Mouse (Mus musculus) E14TG2a.4 (cell line): Measurements from ENCODE around the gene Anapc1.
"Not testable (repeated sequence)": the region's sequence is repeated elsewhere in the genome, so short reads cannot be mapped to it uniquely, and the experiment has no call there.

Experiments used
- H3K27me3 ChIP-seq: 2 replicates; pipeline ENCODE4 v1.6.1; 2014; ENCODE audit warnings: low read length, control low read depth; ENCODE audit not compliant: insufficient read depth
- H3K36me3 ChIP-seq: 2 replicates; pipeline ENCODE4 v1.6.1; 2014; ENCODE audit warnings: low read length, control low read depth; ENCODE audit not compliant: insufficient read depth
- H3K4me1 ChIP-seq: replicated peaks from 2 replicates; pipeline ENCODE4 v1.6.1; 2014; ENCODE audit warnings: low read depth, low read length, control low read depth
- H3K4me3 ChIP-seq: replicated peaks from 2 replicates; pipeline ENCODE4 v1.5.1; 2014; ENCODE audit warnings: mild to moderate bottlenecking, low read length
- H3K9me3 ChIP-seq: 2 replicates; pipeline ENCODE4 v1.6.1; 2014; ENCODE audit warnings: low read length, control low read depth
- CTCF ChIP-seq: conservative IDR thresholded peaks from 2 replicates; pipeline ENCODE4 v1.5.1; 2014; ENCODE audit warnings: low read length
- NANOG ChIP-seq: IDR thresholded peaks from 2 replicates; pipeline ENCODE4 v1.6.1; 2014; ENCODE audit warnings: borderline replicate concordance, low read length, mixed read lengths
- POU5F1 ChIP-seq: IDR thresholded peaks from 2 replicates; pipeline ENCODE4 v1.6.1; 2014; ENCODE audit warnings: low read length, borderline replicate concordance

The Anapc1 gene

GRCm38 (mm10) chr2:128699201-128699885 is 12.2 kb upstream of the Anapc1 start:
- H3K4me3 ChIP-seq, result peak overlapping the region; percentile 90
- H3K9me3 ChIP-seq, result no peaks in the 10 kb centered on the region
- H3K36me3 ChIP-seq, result no peaks in the 10 kb centered on the region
- peaks cover 18% of the 10 kb centered on the region for H3K27me3 ChIP-seq
- H3K4me1 ChIP-seq, result peaks cover 15% of the 10 kb centered on the region
- TF ChIP-seq CTCF (no peak), NANOG (no peak), POU5F1 (no peak)

GRCm38 (mm10) chr2:128698693-128699181 is 11.5 kb upstream of the Anapc1 start, which contains the start of gene Mertk:
TSS of gene Mertk (plus strand) at chr2:128698956.
- Histone ChIP-seq H3K4me3 (peak within 1 kb of the TSS; percentile 90), H3K4me1 (peaks cover 15% of the 10 kb centered on the region), H3K27me3 (peaks cover 18% of the 10 kb centered on the region), H3K9me3 (no peaks in the 10 kb centered on the region), H3K36me3 (no peaks in the 10 kb centered on the region)
- TF ChIP-seq CTCF (no peak), POU5F1 (no peak), NANOG (no peak)

- Histone ChIP-seq H3K9me3 (no peaks in the 10 kb centered on the region), H3K4me3 (peak overlapping the region; percentile 90), H3K36me3 (no peaks in the 10 kb centered on the region), H3K4me1 (peaks cover 17% of the 10 kb centered on the region), H3K27me3 (peaks cover 18% of the 10 kb centered on the region)
- no peak for TF ChIP-seq NANOG
- TF ChIP-seq CTCF, result peak; percentile 17
Measured at GRCm38 (mm10) chr2:128698140-128698692, 11.0 kb upstream of the Anapc1 start.

- H3K4me3 ChIP-seq, result peak overlapping the region; percentile 90
- H3K27me3 ChIP-seq, result peaks cover 18% of the 10 kb centered on the region
- no peaks in the 10 kb centered on the region for H3K9me3 ChIP-seq
- no peak for TF ChIP-seq POU5F1
- TF ChIP-seq NANOG, result no peak
- no peak for TF ChIP-seq CTCF
- peaks cover 23% of the 10 kb centered on the region for H3K4me1 ChIP-seq
- H3K36me3 ChIP-seq, result no peaks in the 10 kb centered on the region
Measured at GRCm38 (mm10) chr2:128697566-128697965, 10.4 kb upstream of the Anapc1 start.

- H3K9me3 ChIP-seq, result no peaks in the 10 kb centered on the region
- no peak overlapping the region for H3K4me3 ChIP-seq
- peaks cover 18% of the 10 kb centered on the region for H3K27me3 ChIP-seq
- peaks cover 28% of the 10 kb centered on the region for H3K4me1 ChIP-seq
- no peaks in the 10 kb centered on the region for H3K36me3 ChIP-seq
- no peak for TF ChIP-seq NANOG
- no peak for TF ChIP-seq POU5F1
- no peak for TF ChIP-seq CTCF
Measured at GRCm38 (mm10) chr2:128697047-128697446, 9.9 kb upstream of the Anapc1 start.

GRCm38 (mm10) chr2:128696426-128696825 is 9.2 kb upstream of the Anapc1 start:
- peaks cover 29% of the 10 kb centered on the region for H3K4me1 ChIP-seq

GRCm38 (mm10) chr2:128694548-128694947 is 7.4 kb upstream of the Anapc1 start:
- Histone ChIP-seq H3K4me3 (no peak overlapping the region), H3K36me3 (no peaks in the 10 kb centered on the region), H3K4me1 (peaks cover 27% of the 10 kb centered on the region), H3K9me3 (no peaks in the 10 kb centered on the region), H3K27me3 (peaks cover 7% of the 10 kb centered on the region)
- TF ChIP-seq CTCF, result peak; percentile 20; the same call in 1 of the 2 replicates
- TF ChIP-seq POU5F1, result no peak

More at GRCm38 (mm10) chr2:128696426-128696825, 9.2 kb upstream of the Anapc1 start:
- TF ChIP-seq NANOG (no peak), POU5F1 (no peak), CTCF (no peak)
- peaks cover 18% of the 10 kb centered on the region for H3K27me3 ChIP-seq
- no peaks in the 10 kb centered on the region for H3K9me3 ChIP-seq
- H3K4me3 ChIP-seq, result no peak overlapping the region
- H3K36me3 ChIP-seq, result no peaks in the 10 kb centered on the region

GRCm38 (mm10) chr2:128693828-128694227 is 6.6 kb upstream of the Anapc1 start:
- not testable (repeated sequence) for H3K4me3 ChIP-seq, H3K36me3 ChIP-seq, H3K9me3 ChIP-seq, H3K27me3 ChIP-seq
- peaks cover 23% of the 10 kb centered on the region for H3K4me1 ChIP-seq

- no peaks in the 10 kb centered on the region for H3K27me3 ChIP-seq
- no peak overlapping the region for H3K4me3 ChIP-seq
- TF ChIP-seq NANOG, result no peak
- no peak for TF ChIP-seq POU5F1
- no peak for TF ChIP-seq CTCF
Measured at GRCm38 (mm10) chr2:128693236-128693635, 6.0 kb upstream of the Anapc1 start.

More at GRCm38 (mm10) chr2:128693236-128693635, 6.0 kb upstream of the Anapc1 start:
- Histone ChIP-seq H3K4me1 (peaks cover 23% of the 10 kb centered on the region), H3K9me3 (no peaks in the 10 kb centered on the region), H3K36me3 (no peaks in the 10 kb centered on the region)
